Mouse (Mus musculus) ES-Bruce4 (cell line): ENCODE measurements around the gene Fut8.

ENCODE experiments used
- CTCF ChIP-seq: IDR thresholded peaks from one replicate; pipeline ENCODE4 v1.8.1; 2011; ENCODE audit warnings: low read depth, low read length
- EP300 ChIP-seq: IDR thresholded peaks from 2 replicates; pipeline ENCODE4 v1.6.1; 2011; ENCODE audit warnings: low read depth, low read length; ENCODE audit not compliant: insufficient read depth
- POLR2A ChIP-seq: IDR thresholded peaks from one replicate; pipeline ENCODE4 v1.8.1; 2011; ENCODE audit warnings: low read length; ENCODE audit not compliant: insufficient read depth

GRCm38 (mm10) chr12:77491478-77491877 is 253.6 kb downstream of the Fut8 start:
- TF ChIP-seq EP300 (no peak), POLR2A (no peak), CTCF (no peak)
